Mouse (Mus musculus): ENCODE measurements around the gene Slc25a15. TPM values are rescaled to one million over a fixed set of nuclear protein-coding genes. Genes with fewer than 3 reads are reported as not detected.

Slc25a15 gene
- polyA plus RNA-seq, 1 experiment from 2014 or later = 9.0 TPM

- Histone ChIP-seq H3K4me1 (ENCODE audit: control insufficient read depth, insufficient read depth, low read length) (peaks cover 8% of the 10 kb centered on the region; the same call in 1 of the 2 replicates), H3K4me3 (replicated peaks; ENCODE audit: low read depth, low read length) (peak overlapping the region; percentile 75), H3K36me3 (ENCODE audit: control insufficient read depth, insufficient read depth, low read length) (no peaks in the 10 kb centered on the region), H3K9ac (replicated peaks; ENCODE audit: low read length) (peak overlapping the region; percentile 75), H3K4me2 (ENCODE audit: low read length) (peak overlapping the region; percentile 81), H3K27me3 (ENCODE audit: control insufficient read depth, insufficient read depth, low read length) (no peaks in the 10 kb centered on the region), H3K9me3 (ENCODE audit: control insufficient read depth, low read length) (no peaks in the 10 kb centered on the region), H3K27ac (replicated peaks; ENCODE audit: low read depth, low read length) (peak overlapping the region; percentile 80)
- ATAC-seq (ENCODE audit: low FRiP score, low TSS enrichment) (no peak), DNase-seq (no peak)
- WGBS = under 1% methylated on average over 13 of the region's 13 CpGs
Measured at GRCm38 (mm10) chr8:22397811-22398141, 621 bp downstream of the Slc25a15 start.

- peaks cover 8% of the 10 kb centered on the region; the same call in 1 of the 2 replicates for H3K4me1 ChIP-seq (ENCODE audit: control insufficient read depth, insufficient read depth, low read length)
- no peaks in the 10 kb centered on the region for H3K27me3 ChIP-seq (ENCODE audit: control insufficient read depth, insufficient read depth, low read length)
- H3K27ac ChIP-seq (replicated peaks; ENCODE audit: low read depth, low read length) = no peak overlapping the region
- H3K4me2 ChIP-seq (ENCODE audit: low read length) = no peak overlapping the region
- no peak for DNase-seq
- H3K9me3 ChIP-seq (ENCODE audit: control insufficient read depth, low read length) = no peaks in the 10 kb centered on the region
- H3K36me3 ChIP-seq (ENCODE audit: control insufficient read depth, insufficient read depth, low read length) = no peaks in the 10 kb centered on the region
- ATAC-seq (ENCODE audit: low FRiP score, low TSS enrichment) = no peak
- H3K4me3 ChIP-seq (replicated peaks; ENCODE audit: low read depth, low read length) = no peak overlapping the region
- H3K9ac ChIP-seq (replicated peaks; ENCODE audit: low read length) = no peak overlapping the region
- 94% methylated on average over 8 of the region's 8 CpGs for WGBS
Measured at GRCm38 (mm10) chr8:22395256-22395655, 3.1 kb downstream of the Slc25a15 start.

DNA sequence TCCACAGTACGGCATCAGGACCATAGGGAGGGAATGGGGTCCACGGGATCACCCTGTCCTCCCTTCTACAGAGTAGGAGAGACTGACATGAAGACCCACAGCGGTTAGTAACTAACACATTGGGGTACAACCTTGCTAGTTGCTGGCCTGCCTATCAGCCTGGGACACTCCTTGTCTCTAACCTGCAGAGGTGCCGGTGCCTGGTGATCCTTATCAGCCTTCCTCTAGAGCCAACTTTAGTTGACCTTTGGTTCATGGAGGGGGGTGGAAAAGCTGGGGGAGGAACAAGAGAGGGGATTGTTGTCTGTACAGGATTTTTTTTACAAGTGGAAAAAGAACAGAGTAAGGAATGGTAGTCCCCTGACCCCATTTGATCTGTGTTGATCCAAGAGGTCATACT is 3.9 kb downstream of the Slc25a15 start:
- Histone ChIP-seq H3K4me1 (ENCODE audit: control insufficient read depth, insufficient read depth, low read length) (peaks cover 8% of the 10 kb centered on the region; the same call in 1 of the 2 replicates), H3K27me3 (ENCODE audit: control insufficient read depth, insufficient read depth, low read length) (no peaks in the 10 kb centered on the region), H3K36me3 (ENCODE audit: control insufficient read depth, insufficient read depth, low read length) (no peaks in the 10 kb centered on the region; the same call in 1 of the 2 replicates), H3K4me2 (ENCODE audit: low read length) (no peak overlapping the region), H3K27ac (replicated peaks; ENCODE audit: low read depth, low read length) (no peak overlapping the region), H3K4me3 (replicated peaks; ENCODE audit: low read depth, low read length) (no peak overlapping the region), H3K9ac (replicated peaks; ENCODE audit: low read length) (no peak overlapping the region), H3K9me3 (ENCODE audit: control insufficient read depth, low read length) (no peaks in the 10 kb centered on the region)
- no peak for DNase-seq
- no peak for ATAC-seq (ENCODE audit: low FRiP score, low TSS enrichment)
- 92% methylated on average over 4 of the region's 4 CpGs for WGBS

DNA sequence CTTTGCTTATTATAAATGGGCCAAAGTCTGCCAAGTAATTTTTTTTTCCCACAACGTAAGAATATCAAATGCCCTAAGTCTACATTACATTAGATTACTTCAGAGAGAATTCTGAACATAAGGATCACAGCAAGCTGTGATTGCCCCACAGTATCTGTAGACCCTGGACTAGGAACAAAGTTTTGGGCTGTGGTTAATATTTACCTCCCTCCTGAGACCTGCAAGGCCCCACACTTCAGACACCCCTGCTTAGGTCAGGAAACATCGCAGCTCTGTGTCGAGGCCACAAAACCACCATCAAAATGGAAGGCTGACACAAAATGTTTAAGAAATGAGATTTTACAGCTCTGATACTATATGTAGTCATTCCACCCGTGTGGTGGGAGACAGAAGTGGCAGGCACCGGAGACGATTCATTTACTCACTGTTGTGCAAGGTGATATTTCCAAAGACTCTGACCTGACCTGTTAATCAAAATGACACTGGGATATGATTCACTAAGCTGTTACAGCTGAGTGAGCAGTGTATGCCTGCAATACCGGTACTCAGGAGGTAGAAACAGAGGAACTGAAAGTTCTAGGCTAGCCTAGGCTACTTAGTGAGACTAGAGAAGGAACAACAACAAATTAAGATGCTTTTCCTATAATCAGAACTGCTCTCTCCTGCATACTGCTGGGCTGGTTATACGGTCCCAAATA is 7.5 kb downstream of the Slc25a15 start:
- no peak for DNase-seq
- no peak for ATAC-seq (ENCODE audit: low FRiP score, low TSS enrichment)
- WGBS = 92% methylated on average over 8 of the region's 8 CpGs
- Histone ChIP-seq H3K36me3 (ENCODE audit: control insufficient read depth, insufficient read depth, low read length) (peaks cover 8% of the 10 kb centered on the region), H3K27me3 (ENCODE audit: control insufficient read depth, insufficient read depth, low read length) (no peaks in the 10 kb centered on the region), H3K4me1 (ENCODE audit: control insufficient read depth, insufficient read depth, low read length) (no peaks in the 10 kb centered on the region), H3K4me2 (ENCODE audit: low read length) (no peak overlapping the region), H3K4me3 (replicated peaks; ENCODE audit: low read depth, low read length) (no peak overlapping the region), H3K9me3 (ENCODE audit: control insufficient read depth, low read length) (no peaks in the 10 kb centered on the region), H3K9ac (replicated peaks; ENCODE audit: low read length) (no peak overlapping the region), H3K27ac (replicated peaks; ENCODE audit: low read depth, low read length) (no peak overlapping the region)

DNA sequence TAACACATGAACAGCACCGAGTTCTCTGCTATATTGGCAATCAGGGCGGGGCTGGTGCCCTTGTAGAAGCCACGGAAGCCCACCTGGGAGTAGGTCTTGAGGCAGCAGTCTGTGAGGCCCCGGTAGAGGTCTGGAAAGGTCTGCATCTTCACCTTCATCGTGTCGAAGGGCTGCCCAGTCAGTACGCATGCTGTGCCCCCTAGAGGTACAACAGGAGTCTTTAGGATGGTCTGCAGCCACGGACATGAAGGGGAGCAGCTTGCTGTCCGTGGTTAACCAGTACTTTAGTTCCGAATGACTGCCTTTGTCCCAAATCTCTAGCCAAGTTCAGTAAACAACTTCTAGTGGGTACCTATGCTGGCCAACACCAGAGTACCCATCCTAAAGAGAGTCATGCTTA is 8.5 kb downstream of the Slc25a15 start:
- H3K4me1 ChIP-seq (ENCODE audit: control insufficient read depth, insufficient read depth, low read length) = no peaks in the 10 kb centered on the region
- WGBS = 81% methylated on average over 10 of the region's 10 CpGs
- peaks cover 8% of the 10 kb centered on the region for H3K36me3 ChIP-seq (ENCODE audit: control insufficient read depth, insufficient read depth, low read length)
- H3K4me3 ChIP-seq (replicated peaks; ENCODE audit: low read depth, low read length) = no peak overlapping the region
- no peak overlapping the region for H3K27ac ChIP-seq (replicated peaks; ENCODE audit: low read depth, low read length)
- no peaks in the 10 kb centered on the region for H3K27me3 ChIP-seq (ENCODE audit: control insufficient read depth, insufficient read depth, low read length)
- no peak for DNase-seq
- H3K4me2 ChIP-seq (ENCODE audit: low read length) = no peak overlapping the region
- no peak for ATAC-seq (ENCODE audit: low FRiP score, low TSS enrichment)
- H3K9me3 ChIP-seq (ENCODE audit: control insufficient read depth, low read length) = no peaks in the 10 kb centered on the region
- no peak overlapping the region for H3K9ac ChIP-seq (replicated peaks; ENCODE audit: low read length)

DNA sequence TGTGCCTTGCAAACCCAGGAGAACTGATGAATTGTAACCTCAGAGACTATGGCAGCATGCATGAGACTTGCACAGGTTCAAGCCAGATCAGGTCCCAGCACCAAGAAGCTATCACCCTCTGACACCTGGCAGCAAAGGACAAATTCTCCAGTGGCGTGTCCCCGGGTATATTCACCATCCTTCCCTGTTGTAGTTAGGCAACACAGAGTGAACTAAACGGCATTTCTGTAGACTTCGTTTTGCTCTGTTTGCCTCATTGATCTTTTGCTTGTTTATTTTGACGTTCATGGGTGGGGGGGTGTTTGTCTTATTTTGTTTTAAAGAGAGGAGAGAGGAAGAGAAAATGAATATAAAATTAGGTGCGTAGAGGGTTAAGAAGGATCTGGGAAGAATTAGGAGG is 13.2 kb downstream of the Slc25a15 start:
- H3K9me3 ChIP-seq (ENCODE audit: control insufficient read depth, low read length) = no peaks in the 10 kb centered on the region
- H3K4me2 ChIP-seq (ENCODE audit: low read length) = no peak overlapping the region
- no peaks in the 10 kb centered on the region for H3K27me3 ChIP-seq (ENCODE audit: control insufficient read depth, insufficient read depth, low read length)
- no peak overlapping the region for H3K9ac ChIP-seq (replicated peaks; ENCODE audit: low read length)
- ATAC-seq (ENCODE audit: low FRiP score, low TSS enrichment) (no peak), DNase-seq (no peak)
- 97% methylated on average over 6 of the region's 6 CpGs for WGBS
- H3K27ac ChIP-seq (replicated peaks; ENCODE audit: low read depth, low read length) = no peak overlapping the region
- H3K4me3 ChIP-seq (replicated peaks; ENCODE audit: low read depth, low read length) = no peak overlapping the region
- H3K36me3 ChIP-seq (ENCODE audit: control insufficient read depth, insufficient read depth, low read length) = peaks cover 20% of the 10 kb centered on the region
- no peaks in the 10 kb centered on the region for H3K4me1 ChIP-seq (ENCODE audit: control insufficient read depth, insufficient read depth, low read length)

DNA sequence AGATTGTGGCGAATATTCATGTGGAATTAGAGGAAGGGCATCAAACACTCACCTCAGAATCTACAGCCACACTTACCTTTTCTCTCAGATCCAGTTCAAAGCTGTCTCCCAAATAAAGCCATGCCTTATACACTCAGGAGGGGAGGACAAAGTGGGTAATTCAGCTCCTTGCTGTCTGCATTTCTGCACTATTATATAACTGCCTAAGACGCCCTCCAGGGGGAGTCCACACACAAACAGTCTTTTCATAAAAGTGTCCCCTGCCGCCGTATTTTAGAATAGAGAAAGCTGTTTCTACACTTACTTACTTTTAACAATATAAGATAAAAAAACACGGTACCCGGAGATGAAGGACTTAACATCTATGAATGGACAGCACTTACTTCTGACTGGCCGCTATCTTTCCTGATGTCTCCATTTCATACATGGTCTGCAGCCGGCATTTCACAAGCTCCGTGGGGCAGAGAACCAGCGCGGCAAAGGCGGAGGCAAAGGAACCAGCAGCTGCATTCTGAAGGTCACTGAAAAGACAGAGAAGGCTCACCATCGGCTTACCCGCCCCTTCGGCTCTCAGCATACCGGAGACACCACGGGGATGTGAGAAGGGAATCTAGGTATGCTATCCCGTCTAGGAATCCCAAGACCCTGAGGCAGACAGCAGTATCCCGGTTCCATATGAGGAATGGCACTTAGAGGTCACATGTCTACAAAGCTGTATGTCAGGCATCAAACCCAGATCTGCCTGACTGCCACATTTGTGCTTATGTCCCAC is 15.4 kb downstream of the Slc25a15 start:
- H3K9ac ChIP-seq (replicated peaks; ENCODE audit: low read length) = no peak overlapping the region
- no peak overlapping the region for H3K4me2 ChIP-seq (ENCODE audit: low read length)
- H3K27me3 ChIP-seq (ENCODE audit: control insufficient read depth, insufficient read depth, low read length) = no peaks in the 10 kb centered on the region
- H3K4me3 ChIP-seq (replicated peaks; ENCODE audit: low read depth, low read length) = no peak overlapping the region
- H3K9me3 ChIP-seq (ENCODE audit: control insufficient read depth, low read length) = no peaks in the 10 kb centered on the region
- H3K27ac ChIP-seq (replicated peaks; ENCODE audit: low read depth, low read length) = no peak overlapping the region
- no peaks in the 10 kb centered on the region for H3K4me1 ChIP-seq (ENCODE audit: control insufficient read depth, insufficient read depth, low read length)
- WGBS = 86% methylated on average over 19 of the region's 19 CpGs
- DNase-seq (no peak), ATAC-seq (ENCODE audit: low FRiP score, low TSS enrichment) (no peak)
- peaks cover 16% of the 10 kb centered on the region; the same call in 1 of the 2 replicates for H3K36me3 ChIP-seq (ENCODE audit: control insufficient read depth, insufficient read depth, low read length)

GRCm38 (mm10) chr8:22380934-22381333 is 17.5 kb downstream of the Slc25a15 start:
- Histone ChIP-seq H3K9ac (replicated peaks; ENCODE audit: low read length) (no peak overlapping the region), H3K36me3 (ENCODE audit: control insufficient read depth, insufficient read depth, low read length) (peaks cover 16% of the 10 kb centered on the region; the same call in 1 of the 2 replicates), H3K4me1 (ENCODE audit: control insufficient read depth, insufficient read depth, low read length) (no peaks in the 10 kb centered on the region), H3K4me2 (ENCODE audit: low read length) (no peak overlapping the region), H3K9me3 (ENCODE audit: control insufficient read depth, low read length) (no peaks in the 10 kb centered on the region), H3K27me3 (ENCODE audit: control insufficient read depth, insufficient read depth, low read length) (no peaks in the 10 kb centered on the region), H3K4me3 (replicated peaks; ENCODE audit: low read depth, low read length) (no peak overlapping the region), H3K27ac (replicated peaks; ENCODE audit: low read depth, low read length) (no peak overlapping the region)
- 93% methylated on average over 11 of the region's 11 CpGs for WGBS
- no peak for ATAC-seq (ENCODE audit: low FRiP score, low TSS enrichment)
- no peak for DNase-seq

GRCm38 (mm10) chr8:22376903-22377302 is 21.5 kb downstream of the Slc25a15 start:
- 0 out of 2 replicates have a peak, but pooled peaks cover 9% of the 10 kb centered on the region for H3K36me3 ChIP-seq (ENCODE audit: control insufficient read depth, insufficient read depth, low read length)
- DNase-seq (peak; percentile 39), ATAC-seq (ENCODE audit: low FRiP score, low TSS enrichment) (peak; percentile 71; the same call in 1 of the 2 replicates)
- 51% methylated on average over 5 of the region's 5 CpGs for WGBS
- no peak overlapping the region for H3K9ac ChIP-seq (replicated peaks; ENCODE audit: low read length)
- no peaks in the 10 kb centered on the region for H3K27me3 ChIP-seq (ENCODE audit: control insufficient read depth, insufficient read depth, low read length)
- H3K4me2 ChIP-seq (ENCODE audit: low read length) = no peak overlapping the region
- no peak overlapping the region for H3K27ac ChIP-seq (replicated peaks; ENCODE audit: low read depth, low read length)
- H3K4me3 ChIP-seq (replicated peaks; ENCODE audit: low read depth, low read length) = no peak overlapping the region
- H3K4me1 ChIP-seq (ENCODE audit: control insufficient read depth, insufficient read depth, low read length) = no peaks in the 10 kb centered on the region
- H3K9me3 ChIP-seq (ENCODE audit: control insufficient read depth, low read length) = no peaks in the 10 kb centered on the region
